Mouse (Mus musculus) spleen, adult 2 months (tissue): ENCODE data around the gene Vars. TPM values are rescaled to one million over a fixed set of nuclear protein-coding genes. Genes with fewer than 3 reads are reported as not detected.

ENCODE experiments used
- DNase-seq, 2 experiments: peaks; one replicate each; pipeline versions ENCODE4 v3.0.0 to v3.0.0-alpha.2; 2012 to 2021; ENCODE audit warnings: low spot score in 2 of 2, low read depth in 1 of 2
- H3K27ac ChIP-seq: fragments of 200-500 bp; 2 replicates; pipeline ENCODE4 v1.5.1; 2012; ENCODE audit warnings: low read length, inconsistent platforms; ENCODE audit not compliant: insufficient read depth
- H3K27me3 ChIP-seq: fragments of 200-500 bp; 2 replicates; pipeline ENCODE4 v1.6.1; 2012; ENCODE audit warnings: mild to moderate bottlenecking, moderate library complexity, low read length, inconsistent platforms; ENCODE audit not compliant: control insufficient read depth, insufficient read depth
- H3K36me3 ChIP-seq: fragments of 200-500 bp; 2 replicates; pipeline ENCODE4 v1.6.1; 2012; ENCODE audit warnings: mild to moderate bottlenecking, low read length, inconsistent platforms; ENCODE audit not compliant: control insufficient read depth, insufficient read depth
- H3K4me1 ChIP-seq: fragments of 200-500 bp; 2 replicates; pipeline ENCODE4 v1.6.1; 2011; ENCODE audit warnings: inconsistent platforms; ENCODE audit not compliant: control insufficient read depth, insufficient read depth, insufficient read length
- H3K4me3 ChIP-seq: fragments of 200-500 bp; 2 replicates; pipeline ENCODE4 v1.5.1; 2011; ENCODE audit warnings: mild to moderate bottlenecking, inconsistent platforms; ENCODE audit not compliant: insufficient read depth, insufficient read length; ENCODE audit errors: extremely low read depth
- CTCF ChIP-seq: fragments of 200-500 bp; IDR thresholded peaks from 2 replicates; pipeline ENCODE4 v1.5.1; 2011; ENCODE audit warnings: mild to moderate bottlenecking, inconsistent platforms; ENCODE audit not compliant: insufficient read depth, insufficient read length, insufficient replicate concordance; ENCODE audit errors: extremely low read depth
- POLR2A ChIP-seq: fragments of 200-500 bp; IDR thresholded peaks from 2 replicates; pipeline ENCODE4 v1.6.1; 2011; ENCODE audit warnings: low read depth, low read length, inconsistent platforms
- WGBS: fragments of 180-500 bp; shearing (Covaris S2); methylation state at CpG from one replicate; pipeline ENCODE4 v1.1.7; 2018; 5-methylcytosine and 5-hydroxymethylcytosine counted together
- polyA plus RNA-seq: library from polyadenylated mRNA; depleted of rRNA; stranded (reverse); fragments of >200 nt; gene quantifications from 2 replicates; pipeline ENCODE4 v1.2.3, GENCODE M21; 2012

The Vars gene
- polyA plus RNA-seq, 1 experiment: 489 TPM

GRCm38 (mm10) chr17:35045807-35046680, 45.3 kb downstream of the Vars start:
- H3K4me3 ChIP-seq: peak overlapping the region; percentile 65
- DNase-seq: no peak
- H3K4me1 ChIP-seq: peaks cover 18% of the 10 kb centered on the region
- H3K36me3 ChIP-seq: no peaks in the 10 kb centered on the region
- no peak for TF ChIP-seq CTCF
- peak; percentile 17; the same call in 1 of the 2 replicates for TF ChIP-seq POLR2A
- H3K27ac ChIP-seq: peak overlapping the region; percentile 41; the same call in 1 of the 2 replicates
- 3% methylated on average over 46 of the region's 48 CpGs for WGBS
- no peaks in the 10 kb centered on the region for H3K27me3 ChIP-seq

GRCm38 (mm10) chr17:35046681-35047455, 46.1 kb downstream of the Vars start, which contains the start of gene Msh5:
TSS of gene Msh5 (minus strand) at chr17:35046745.
- TF ChIP-seq CTCF (no peak), POLR2A (no peak)
- WGBS: under 1% methylated on average over 33 of the region's 33 CpGs

GRCm38 (mm10) chr17:35047688-35048087, 46.9 kb downstream of the Vars start:
- WGBS: 22% methylated on average over 1 of the region's 1 CpGs
- DNase-seq: no peak
- Histone ChIP-seq H3K36me3 (peaks cover 3% of the 10 kb centered on the region), H3K4me3 (peak overlapping the region; percentile 32; the same call in 1 of the 2 replicates), H3K4me1 (peaks cover 25% of the 10 kb centered on the region), H3K27me3 (no peaks in the 10 kb centered on the region), H3K27ac (peak overlapping the region; percentile 84)
- TF ChIP-seq POLR2A (no peak), CTCF (no peak)

More at GRCm38 (mm10) chr17:35046681-35047455, 46.1 kb downstream of the Vars start, which contains the start of gene Msh5:
- DNase-seq: peak; percentile 95 to 96
- Histone ChIP-seq H3K36me3 (no peaks in the 10 kb centered on the region), H3K4me3 (peak within 1 kb of the TSS; percentile 65), H3K27me3 (no peaks in the 10 kb centered on the region), H3K27ac (peak within 1 kb of the TSS; percentile 84), H3K4me1 (peaks cover 19% of the 10 kb centered on the region)

GRCm38 (mm10) chr17:35048149-35048931, 47.6 kb downstream of the Vars start:
- peak overlapping the region; percentile 32; the same call in 1 of the 2 replicates for H3K4me3 ChIP-seq
- TF ChIP-seq POLR2A (no peak; the same call in 1 of the 2 replicates), CTCF (no peak)
- WGBS: 2% methylated on average over 11 of the region's 11 CpGs
- no peaks in the 10 kb centered on the region for H3K27me3 ChIP-seq
- H3K27ac ChIP-seq: peak overlapping the region; percentile 91
- peaks cover 8% of the 10 kb centered on the region for H3K36me3 ChIP-seq
- peaks cover 26% of the 10 kb centered on the region for H3K4me1 ChIP-seq
- peak; percentile 41 to 47 for DNase-seq

GRCm38 (mm10) chr17:35048932-35049440, 48.2 kb downstream of the Vars start:
- peak overlapping the region; percentile 98 for H3K27ac ChIP-seq
- H3K4me1 ChIP-seq: peaks cover 26% of the 10 kb centered on the region
- no peak for TF ChIP-seq POLR2A
- no peak for DNase-seq
- 0 out of 2 replicates have a peak overlapping the region, but pooled peaks have one; percentile 2 for H3K4me3 ChIP-seq
- WGBS: 19% methylated on average over 5 of the region's 5 CpGs
- H3K27me3 ChIP-seq: no peaks in the 10 kb centered on the region
- H3K36me3 ChIP-seq: peaks cover 13% of the 10 kb centered on the region

- H3K27ac ChIP-seq: peak within 1 kb of the TSS; percentile 98
- DNase-seq: peak in 1 of 2 experiments; percentile 54
- TF ChIP-seq CTCF (no peak), POLR2A (peak; percentile 46; the same call in 1 of the 2 replicates)
- peak within 1 kb of the TSS; percentile 74 for H3K4me3 ChIP-seq
- H3K4me1 ChIP-seq: peaks cover 26% of the 10 kb centered on the region
- H3K27me3 ChIP-seq: no peaks in the 10 kb centered on the region
- under 1% methylated on average over 11 of the region's 11 CpGs for WGBS
- H3K36me3 ChIP-seq: peaks cover 18% of the 10 kb centered on the region
These were observed 48.8 kb downstream of the Vars start, which contains the start of gene Clic1 for GRCm38 (mm10) chr17:35049561-35050016. TSS of gene Clic1 (plus strand) at chr17:35049966.
